Mouse (Mus musculus): ENCODE data around the gene Ccl20. TPM values are rescaled to one million over a fixed set of nuclear protein-coding genes. Genes with fewer than 3 reads are reported as not detected.
A peak's percentile ranks its signal among the peaks of the same experiment; 100 is the strongest.

The Ccl20 gene
- polyA plus RNA-seq, 1 experiment from 2014 or later, result 0.43 TPM

DNA sequence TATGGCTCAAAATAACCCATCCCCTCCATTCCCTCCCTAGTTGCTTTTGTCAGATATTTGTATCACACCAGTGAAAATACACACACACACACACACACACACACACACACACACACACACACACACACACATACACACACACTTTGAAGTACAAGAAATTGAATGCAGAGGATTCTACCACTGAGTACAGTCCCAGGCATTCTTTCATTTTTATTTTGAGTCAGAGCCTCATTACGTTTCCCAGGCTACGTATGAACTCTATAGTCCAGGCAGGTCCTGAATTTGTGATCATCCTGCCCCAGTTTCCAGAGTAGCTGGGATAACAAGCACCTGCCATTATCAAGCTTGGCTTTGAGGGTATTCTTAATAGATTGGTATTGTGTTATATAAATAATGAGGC lies 17.4 kb upstream of the Ccl20 start:
- no peak for ATAC-seq (replicated peaks; ENCODE audit: insufficient number of reproducible peaks, low FRiP score, low TSS enrichment)
- Histone ChIP-seq H3K4me3 (ENCODE audit: low read depth, low read length) (no peak overlapping the region), H3K4me1 (ENCODE audit: control insufficient read depth, insufficient read depth, low read length) (no peaks in the 10 kb centered on the region), H3K36me3 (ENCODE audit: control insufficient read depth, insufficient read depth, low read length) (no peaks in the 10 kb centered on the region), H3K27me3 (ENCODE audit: control insufficient read depth, insufficient read depth, low read length) (no peaks in the 10 kb centered on the region), H3K9ac (ENCODE audit: low read depth, low read length) (no peak overlapping the region), H3K27ac (ENCODE audit: low read depth, low read length) (no peak overlapping the region), H3K4me2 (no peak overlapping the region), H3K9me3 (replicated peaks; ENCODE audit: control insufficient read depth, low read length) (no peaks in the 10 kb centered on the region)
- WGBS (ENCODE audit: insufficient replicate concordance), result 86% methylated on average over 2 of the region's 2 CpGs

DNA sequence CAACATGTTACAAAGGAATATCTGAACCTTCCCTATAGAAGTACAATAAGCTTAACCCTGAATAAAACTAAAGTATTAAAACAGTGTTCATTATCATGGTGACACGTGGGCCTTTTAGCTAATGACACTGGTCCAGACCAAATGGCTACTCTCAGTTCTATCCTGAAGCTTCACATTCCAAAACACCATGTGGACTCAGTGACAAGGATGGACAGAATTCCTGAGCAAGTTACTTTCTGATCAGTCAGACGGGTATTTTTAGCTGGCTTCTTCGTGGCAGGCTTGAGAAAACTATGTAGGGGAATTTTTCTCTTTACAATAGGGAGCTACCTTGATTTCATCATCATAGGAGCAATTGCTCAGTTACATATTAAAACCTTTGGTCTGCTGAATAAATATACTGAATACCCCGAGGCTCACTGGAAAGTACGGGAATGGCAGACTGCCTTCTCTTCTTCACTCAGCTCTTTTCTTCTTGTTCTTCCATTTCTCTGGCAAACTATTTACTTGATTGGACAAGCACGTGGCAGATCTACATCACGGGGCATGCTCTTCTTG lies 16.9 kb upstream of the Ccl20 start:
- ATAC-seq (replicated peaks; ENCODE audit: insufficient number of reproducible peaks, low FRiP score, low TSS enrichment), result no peak
- Histone ChIP-seq H3K9me3 (replicated peaks; ENCODE audit: control insufficient read depth, low read length) (no peaks in the 10 kb centered on the region), H3K9ac (ENCODE audit: low read depth, low read length) (no peak overlapping the region), H3K36me3 (ENCODE audit: control insufficient read depth, insufficient read depth, low read length) (no peaks in the 10 kb centered on the region), H3K27me3 (ENCODE audit: control insufficient read depth, insufficient read depth, low read length) (no peaks in the 10 kb centered on the region), H3K27ac (ENCODE audit: low read depth, low read length) (peak overlapping the region; percentile 32; the same call in 1 of the 2 replicates), H3K4me3 (ENCODE audit: low read depth, low read length) (no peak overlapping the region), H3K4me2 (no peak overlapping the region), H3K4me1 (ENCODE audit: control insufficient read depth, insufficient read depth, low read length) (no peaks in the 10 kb centered on the region)
- 57% methylated on average over 7 of the region's 7 CpGs for WGBS (ENCODE audit: insufficient replicate concordance)

DNA sequence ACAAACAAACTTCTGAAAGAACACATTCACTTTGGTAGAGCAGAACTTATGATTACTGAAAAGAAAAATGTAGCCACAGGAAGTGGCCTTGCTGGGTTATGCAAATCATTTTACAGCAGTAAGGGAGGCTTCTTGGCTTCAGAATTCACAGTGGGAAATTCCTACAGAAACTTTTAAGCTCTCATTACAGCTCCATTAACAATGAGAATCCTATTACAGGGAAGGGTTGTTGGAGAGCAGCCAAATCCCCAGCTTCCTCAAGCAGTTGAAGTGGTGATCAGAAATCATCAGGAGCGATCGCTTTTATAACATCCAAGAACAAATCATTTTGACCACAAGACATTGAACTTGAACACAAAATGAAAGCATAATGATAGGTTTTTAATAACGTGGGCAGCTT lies 14.7 kb upstream of the Ccl20 start:
- Histone ChIP-seq H3K4me3 (ENCODE audit: low read depth, low read length) (no peak overlapping the region), H3K4me1 (ENCODE audit: control insufficient read depth, insufficient read depth, low read length) (no peaks in the 10 kb centered on the region), H3K9ac (ENCODE audit: low read depth, low read length) (no peak overlapping the region), H3K27ac (ENCODE audit: low read depth, low read length) (no peak overlapping the region), H3K4me2 (no peak overlapping the region), H3K9me3 (replicated peaks; ENCODE audit: control insufficient read depth, low read length) (no peaks in the 10 kb centered on the region), H3K36me3 (ENCODE audit: control insufficient read depth, insufficient read depth, low read length) (no peaks in the 10 kb centered on the region), H3K27me3 (ENCODE audit: control insufficient read depth, insufficient read depth, low read length) (no peaks in the 10 kb centered on the region)
- no peak for ATAC-seq (replicated peaks; ENCODE audit: insufficient number of reproducible peaks, low FRiP score, low TSS enrichment)
- 44% methylated on average over 3 of the region's 3 CpGs for WGBS (ENCODE audit: insufficient replicate concordance)

DNA sequence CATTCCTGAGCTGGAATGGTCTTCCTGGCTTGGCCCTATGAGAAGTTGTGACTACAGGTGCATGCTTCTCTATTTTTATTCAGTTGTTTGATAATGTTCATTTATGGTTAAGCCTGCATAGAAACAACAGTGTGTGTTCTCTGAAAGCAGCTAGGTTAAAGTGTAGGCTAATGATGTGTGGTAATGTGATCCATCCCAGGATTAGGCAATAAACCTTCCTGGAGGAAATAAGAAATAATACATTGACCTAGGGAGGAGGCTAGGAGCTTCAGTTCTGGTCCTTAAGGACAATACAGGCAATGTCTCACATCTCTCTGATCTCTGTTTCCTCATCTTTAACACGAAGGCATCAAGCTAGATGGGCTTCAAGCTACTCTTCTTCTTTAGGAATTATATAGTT lies 11.1 kb upstream of the Ccl20 start:
- Histone ChIP-seq H3K4me1 (ENCODE audit: control insufficient read depth, insufficient read depth, low read length) (no peaks in the 10 kb centered on the region), H3K4me3 (ENCODE audit: low read depth, low read length) (no peak overlapping the region), H3K9ac (ENCODE audit: low read depth, low read length) (no peak overlapping the region), H3K4me2 (no peak overlapping the region), H3K27ac (ENCODE audit: low read depth, low read length) (no peak overlapping the region), H3K27me3 (ENCODE audit: control insufficient read depth, insufficient read depth, low read length) (no peaks in the 10 kb centered on the region), H3K9me3 (replicated peaks; ENCODE audit: control insufficient read depth, low read length) (no peaks in the 10 kb centered on the region), H3K36me3 (ENCODE audit: control insufficient read depth, insufficient read depth, low read length) (no peaks in the 10 kb centered on the region)
- ATAC-seq (replicated peaks; ENCODE audit: insufficient number of reproducible peaks, low FRiP score, low TSS enrichment), result no peak
- 70% methylated on average over 1 of the region's 1 CpGs for whole genome bisulfite sequencing (ENCODE audit: insufficient replicate concordance)

DNA sequence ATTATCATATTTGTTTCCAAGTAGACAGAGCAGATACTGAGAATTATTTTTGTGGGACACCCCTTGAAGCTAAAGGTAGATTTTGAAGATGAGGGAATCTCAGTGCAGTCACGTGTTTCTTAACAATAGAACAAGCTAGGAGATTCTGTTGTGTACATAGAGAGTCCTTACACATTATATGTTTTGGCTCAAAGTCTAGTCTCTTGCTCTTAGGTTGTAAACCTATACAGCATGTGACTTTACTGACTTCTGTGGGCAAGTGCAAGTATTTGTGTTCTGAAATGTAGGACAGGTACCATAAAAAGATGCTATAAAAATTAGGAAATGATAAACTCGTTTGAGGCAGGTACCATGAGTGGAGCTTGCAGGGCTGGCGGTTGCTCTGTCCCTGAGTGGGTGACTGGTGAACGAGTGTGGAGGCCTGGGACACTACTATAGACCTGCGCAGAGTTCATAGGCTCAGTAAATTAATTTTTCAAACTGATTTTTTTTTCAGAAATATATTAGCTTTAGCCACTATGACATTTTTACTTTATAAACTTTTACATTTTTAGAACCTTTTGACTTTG lies 9.1 kb upstream of the Ccl20 start:
- Histone ChIP-seq H3K4me1 (ENCODE audit: control insufficient read depth, insufficient read depth, low read length) (no peaks in the 10 kb centered on the region), H3K36me3 (ENCODE audit: control insufficient read depth, insufficient read depth, low read length) (no peaks in the 10 kb centered on the region), H3K9ac (ENCODE audit: low read depth, low read length) (no peak overlapping the region), H3K4me3 (ENCODE audit: low read depth, low read length) (no peak overlapping the region), H3K27ac (ENCODE audit: low read depth, low read length) (no peak overlapping the region), H3K9me3 (replicated peaks; ENCODE audit: control insufficient read depth, low read length) (no peaks in the 10 kb centered on the region), H3K27me3 (ENCODE audit: control insufficient read depth, insufficient read depth, low read length) (no peaks in the 10 kb centered on the region), H3K4me2 (no peak overlapping the region)
- no peak for ATAC-seq (replicated peaks; ENCODE audit: insufficient number of reproducible peaks, low FRiP score, low TSS enrichment)
- WGBS (ENCODE audit: insufficient replicate concordance), result 77% methylated on average over 5 of the region's 5 CpGs

DNA sequence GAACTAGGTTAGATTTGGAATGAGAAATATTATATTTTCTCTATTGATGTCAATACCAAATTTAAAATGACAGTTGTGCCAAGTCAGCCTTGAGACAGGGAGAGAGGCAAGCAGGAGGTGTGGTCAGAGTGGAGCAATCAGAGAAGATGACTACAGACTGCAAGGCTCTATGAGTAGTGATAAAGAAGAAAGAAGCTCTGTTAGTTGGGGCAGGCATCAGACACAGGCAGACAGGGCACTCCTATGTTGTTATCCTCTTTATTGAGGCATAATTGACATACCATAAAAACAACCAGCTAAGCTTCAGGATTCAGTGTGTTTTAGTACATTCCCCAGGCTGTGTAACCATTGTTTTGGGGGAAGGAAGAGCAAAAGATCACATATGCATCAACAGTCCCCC lies 5.6 kb upstream of the Ccl20 start:
- H3K27ac ChIP-seq (ENCODE audit: low read depth, low read length), result no peak overlapping the region
- H3K4me2 ChIP-seq, result no peak overlapping the region
- no peaks in the 10 kb centered on the region for H3K4me1 ChIP-seq (ENCODE audit: control insufficient read depth, insufficient read depth, low read length)
- H3K27me3 ChIP-seq (ENCODE audit: control insufficient read depth, insufficient read depth, low read length), result no peaks in the 10 kb centered on the region
- no peaks in the 10 kb centered on the region for H3K9me3 ChIP-seq (replicated peaks; ENCODE audit: control insufficient read depth, low read length)
- H3K36me3 ChIP-seq (ENCODE audit: control insufficient read depth, insufficient read depth, low read length), result no peaks in the 10 kb centered on the region
- no peak overlapping the region for H3K9ac ChIP-seq (ENCODE audit: low read depth, low read length)
- H3K4me3 ChIP-seq (ENCODE audit: low read depth, low read length), result no peak overlapping the region
- no peak for ATAC-seq (replicated peaks; ENCODE audit: insufficient number of reproducible peaks, low FRiP score, low TSS enrichment)

DNA sequence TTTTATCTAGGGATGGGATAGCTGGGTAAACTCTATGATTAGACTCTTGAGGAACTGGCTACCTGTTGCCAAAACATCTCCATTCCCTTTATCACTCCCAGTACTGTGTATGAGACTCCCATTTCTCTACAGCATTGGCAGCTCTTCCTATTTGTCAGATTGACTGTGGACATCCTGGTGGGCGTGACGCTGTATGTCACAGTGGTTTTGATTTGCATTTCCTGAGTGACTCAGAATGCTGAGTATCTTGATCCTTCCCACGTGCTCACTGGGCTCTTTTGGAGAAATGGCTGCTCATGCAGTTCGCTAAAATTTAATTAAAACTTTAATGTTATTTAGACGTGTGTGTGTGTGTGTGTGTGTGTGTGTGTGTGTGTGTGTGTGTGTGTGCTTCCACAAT lies 4.8 kb upstream of the Ccl20 start:
- 69% methylated on average over 5 of the region's 5 CpGs for WGBS (ENCODE audit: insufficient replicate concordance)
- no peaks in the 10 kb centered on the region for H3K27me3 ChIP-seq (ENCODE audit: control insufficient read depth, insufficient read depth, low read length)
- no peak overlapping the region for H3K9ac ChIP-seq (ENCODE audit: low read depth, low read length)
- H3K4me3 ChIP-seq (ENCODE audit: low read depth, low read length), result no peak overlapping the region
- no peak overlapping the region for H3K4me2 ChIP-seq
- H3K4me1 ChIP-seq (ENCODE audit: control insufficient read depth, insufficient read depth, low read length), result 0 out of 2 replicates have a peak, but pooled peaks cover 3% of the 10 kb centered on the region
- H3K36me3 ChIP-seq (ENCODE audit: control insufficient read depth, insufficient read depth, low read length), result no peaks in the 10 kb centered on the region
- no peak for ATAC-seq (replicated peaks; ENCODE audit: insufficient number of reproducible peaks, low FRiP score, low TSS enrichment)
- no peak overlapping the region for H3K27ac ChIP-seq (ENCODE audit: low read depth, low read length)
- H3K9me3 ChIP-seq (replicated peaks; ENCODE audit: control insufficient read depth, low read length), result no peaks in the 10 kb centered on the region

DNA sequence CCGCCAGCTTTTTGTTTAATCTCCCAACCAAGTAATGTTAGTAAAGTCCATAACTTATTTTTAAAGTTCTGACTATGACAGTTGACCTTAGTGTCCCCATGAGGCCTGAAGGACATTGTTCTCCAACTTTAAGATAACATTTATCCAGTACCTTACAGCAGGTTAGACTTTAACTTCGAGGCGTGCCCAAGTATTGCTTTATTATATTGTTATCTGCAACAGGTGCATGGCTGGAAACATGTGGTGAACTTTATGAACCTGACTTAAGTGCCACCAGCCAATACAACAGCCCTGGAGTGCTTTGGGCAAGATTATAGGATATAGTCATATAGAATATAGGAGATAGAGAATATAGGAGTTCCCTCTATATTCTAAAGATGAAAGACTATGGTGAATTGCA lies 651 bp downstream of the Ccl20 start:
- Histone ChIP-seq H3K4me3 (ENCODE audit: low read depth, low read length) (no peak overlapping the region), H3K4me2 (no peak overlapping the region), H3K27ac (ENCODE audit: low read depth, low read length) (no peak overlapping the region), H3K36me3 (ENCODE audit: control insufficient read depth, insufficient read depth, low read length) (no peaks in the 10 kb centered on the region), H3K4me1 (ENCODE audit: control insufficient read depth, insufficient read depth, low read length) (0 out of 2 replicates have a peak, but pooled peaks cover 3% of the 10 kb centered on the region), H3K27me3 (ENCODE audit: control insufficient read depth, insufficient read depth, low read length) (no peaks in the 10 kb centered on the region), H3K9ac (ENCODE audit: low read depth, low read length) (no peak overlapping the region), H3K9me3 (replicated peaks; ENCODE audit: control insufficient read depth, low read length) (no peaks in the 10 kb centered on the region)
- WGBS (ENCODE audit: insufficient replicate concordance), result 88% methylated on average over 3 of the region's 3 CpGs
- ATAC-seq (replicated peaks; ENCODE audit: insufficient number of reproducible peaks, low FRiP score, low TSS enrichment), result no peak

DNA sequence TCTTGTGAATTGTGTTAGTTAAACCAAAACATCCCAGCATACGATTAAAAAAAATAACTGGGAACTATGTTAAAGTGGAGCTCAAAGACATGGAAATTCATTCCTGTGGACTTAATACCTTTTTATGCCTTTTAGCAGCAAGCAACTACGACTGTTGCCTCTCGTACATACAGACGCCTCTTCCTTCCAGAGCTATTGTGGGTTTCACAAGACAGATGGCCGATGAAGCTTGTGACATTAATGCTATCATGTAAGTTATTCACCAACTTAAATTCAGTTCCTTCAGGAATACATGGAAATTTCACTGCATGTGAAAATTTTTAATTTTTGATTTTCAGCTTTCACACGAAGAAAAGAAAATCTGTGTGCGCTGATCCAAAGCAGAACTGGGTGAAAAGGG lies 1.1 kb downstream of the Ccl20 start:
- no peaks in the 10 kb centered on the region for H3K9me3 ChIP-seq (replicated peaks; ENCODE audit: control insufficient read depth, low read length)
- no peak overlapping the region for H3K4me2 ChIP-seq
- ATAC-seq (replicated peaks; ENCODE audit: insufficient number of reproducible peaks, low FRiP score, low TSS enrichment), result no peak
- 0 out of 2 replicates have a peak, but pooled peaks cover 3% of the 10 kb centered on the region for H3K4me1 ChIP-seq (ENCODE audit: control insufficient read depth, insufficient read depth, low read length)
- H3K36me3 ChIP-seq (ENCODE audit: control insufficient read depth, insufficient read depth, low read length), result no peaks in the 10 kb centered on the region
- H3K9ac ChIP-seq (ENCODE audit: low read depth, low read length), result no peak overlapping the region
- WGBS (ENCODE audit: insufficient replicate concordance), result 82% methylated on average over 7 of the region's 7 CpGs
- H3K27me3 ChIP-seq (ENCODE audit: control insufficient read depth, insufficient read depth, low read length), result no peaks in the 10 kb centered on the region
- H3K27ac ChIP-seq (ENCODE audit: low read depth, low read length), result no peak overlapping the region
- H3K4me3 ChIP-seq (ENCODE audit: low read depth, low read length), result no peak overlapping the region
